ENCODE assay signal across 11 mouse cellular contexts in genomic region chr6:134877276-134877675, GRCm38 (mm10). TPM values are rescaled to one million over a fixed set of nuclear protein-coding genes. Genes with fewer than 3 reads are reported as not detected.
DNase-seq lines count a peak whose midpoint lies in the region; ATAC-seq lines count a peak whose summit lies in the region.
"Had no signal": no experiment of that assay in that cellular context is flagged by ENCODE, and none has a peak within 500 bp of the region (broad histone marks: within the 10 kb centered on the region; RNA-seq: fewer than 3 reads in every experiment).

No protein-coding gene starts in this region.

- no peaks in the 10 kb centered on the region for H3K9me3 ChIP-seq in heart, embryonic 10.5 days
- H3K9me3 ChIP-seq in neural tube, embryonic 11.5 days (ENCODE audit: control insufficient read depth, low read length), result no peaks in the 10 kb centered on the region
- no peaks in the 10 kb centered on the region for H3K9me3 ChIP-seq in neural tube, embryonic 15.5 days (replicated peaks)
- H3K9me3 ChIP-seq: G1E had no signal

- no peak overlapping the region for H3K9ac ChIP-seq in neural tube, embryonic 11.5 days (ENCODE audit: low read length)
- H3K9ac ChIP-seq in neural tube, embryonic 15.5 days (replicated peaks), result no peak overlapping the region

- H3K36me3 ChIP-seq in heart, embryonic 10.5 days, result no peaks in the 10 kb centered on the region
- no peaks in the 10 kb centered on the region for H3K36me3 ChIP-seq in neural tube, embryonic 11.5 days (ENCODE audit: control insufficient read depth, insufficient read depth, low read length)
- peaks cover 8% of the 10 kb centered on the region for H3K36me3 ChIP-seq in neural tube, embryonic 15.5 days

- H3K27me3 ChIP-seq in heart, embryonic 10.5 days (ENCODE audit: insufficient read depth, poor library complexity, severe bottlenecking), result no peaks in the 10 kb centered on the region
- no peaks in the 10 kb centered on the region for H3K27me3 ChIP-seq in neural tube, embryonic 11.5 days (ENCODE audit: control insufficient read depth, insufficient read depth, low read length)
- no peaks in the 10 kb centered on the region for H3K27me3 ChIP-seq in neural tube, embryonic 15.5 days (replicated peaks)
- H3K27me3 ChIP-seq: CH12.LX, Patski had no signal

- H3K27ac ChIP-seq in heart, embryonic 10.5 days, result no peak overlapping the region
- no peak overlapping the region for H3K27ac ChIP-seq in neural tube, embryonic 11.5 days (ENCODE audit: low read depth, low read length)
- no peak overlapping the region for H3K27ac ChIP-seq in neural tube, embryonic 15.5 days (replicated peaks)

- H3K4me2 ChIP-seq in neural tube, embryonic 11.5 days (ENCODE audit: low read depth), result no peak overlapping the region
- no peak overlapping the region for H3K4me2 ChIP-seq in neural tube, embryonic 15.5 days

- DNase-seq in heart, adult 11 months, result peak; percentile 39
- DNase-seq in heart, embryonic 10.5 days (ENCODE audit: low spot score), result no peak
- peak; percentile 60 for DNase-seq in neural tube, embryonic 11.5 days (ENCODE audit: low spot score)
- peak; percentile 75 for DNase-seq in Muller cell, postnatal 12 days (ENCODE audit: inconsistent ontology term)
- no peak for DNase-seq in embryo, embryonic 10 days (ENCODE audit: low spot score)
- DNase-seq: adrenal gland, adult 8-10 months; adrenal gland, postnatal 25 days had no signal

- peaks cover 7% of the 10 kb centered on the region; the same call in 1 of the 2 replicates for H3K4me1 ChIP-seq in heart, embryonic 10.5 days
- H3K4me1 ChIP-seq in neural tube, embryonic 11.5 days (ENCODE audit: control insufficient read depth, insufficient read depth, low read length), result no peaks in the 10 kb centered on the region
- H3K4me1 ChIP-seq in neural tube, embryonic 15.5 days, result peaks cover 17% of the 10 kb centered on the region

- WGBS in heart, embryonic 10.5 days, result 76% methylated on average over 4 of the region's 4 CpGs
- 91% methylated on average over 4 of the region's 4 CpGs for WGBS in neural tube, embryonic 11.5 days
- WGBS in neural tube, embryonic 15.5 days, result 94% methylated on average over 4 of the region's 4 CpGs

- no peak overlapping the region for H3K4me3 ChIP-seq in heart, embryonic 10.5 days
- no peak overlapping the region for H3K4me3 ChIP-seq in neural tube, embryonic 11.5 days (ENCODE audit: low read depth, low read length)
- H3K4me3 ChIP-seq in neural tube, embryonic 15.5 days (replicated peaks), result no peak overlapping the region

- no peak for ATAC-seq in neural tube, embryonic 11.5 days (ENCODE audit: insufficient read depth, low FRiP score, low TSS enrichment)
- ATAC-seq in neural tube, embryonic 15.5 days (ENCODE audit: low FRiP score), result no peak

RNA-seq across cellular contexts. Expression of gene Gpr19, which starts 21.1 kb away (rescaled TPM):
- 9.0 and 11.8 TPM in 2 replicates for polyA plus RNA-seq in heart, embryonic 10.5 days (2016; fragmentation: Nextera tagmentation; extraction: Ambion mirVana)
- 27.4 and 31.0 TPM in 2 replicates for polyA plus RNA-seq in neural tube, embryonic 11.5 days (2014; fragmentation: Nextera tagmentation; extraction: Ambion mirVana)
- polyA plus RNA-seq in neural tube, embryonic 15.5 days (2015; fragmentation: Nextera tagmentation; extraction: Ambion mirVana), result 31.2 and 37.0 TPM in 2 replicates

RNA-seq across cellular contexts. Expression of gene Cdkn1b, which starts 42.9 kb away (rescaled TPM):
- polyA plus RNA-seq in heart, embryonic 10.5 days (2016; fragmentation: Nextera tagmentation; extraction: Ambion mirVana), result 11.0 and 12.0 TPM in 2 replicates
- polyA plus RNA-seq in neural tube, embryonic 11.5 days (2014; fragmentation: Nextera tagmentation; extraction: Ambion mirVana), result 17.8 and 20.7 TPM in 2 replicates
- 15.7 and 17.3 TPM in 2 replicates for polyA plus RNA-seq in neural tube, embryonic 15.5 days (2015; fragmentation: Nextera tagmentation; extraction: Ambion mirVana)

RNA-seq across cellular contexts. Expression of gene Crebl2, which starts 47.3 kb away (rescaled TPM):
- polyA plus RNA-seq in heart, embryonic 10.5 days (2016; fragmentation: Nextera tagmentation; extraction: Ambion mirVana), result 1.00 and 1.0 TPM in 2 replicates
- polyA plus RNA-seq in neural tube, embryonic 11.5 days (2014; fragmentation: Nextera tagmentation; extraction: Ambion mirVana), result 1.1 and 1.5 TPM in 2 replicates
- polyA plus RNA-seq in neural tube, embryonic 15.5 days (2015; fragmentation: Nextera tagmentation; extraction: Ambion mirVana), result 3.9 and 4.6 TPM in 2 replicates

Comparison
In these comparisons a context has a peak if more than half of its experiments do, and no peak if none do; other contexts are left out.
1. DNase-seq: peak in heart, adult 11 months (single experiment), neural tube, embryonic 11.5 days (single experiment) and Muller cell, postnatal 12 days (single experiment); none in heart, embryonic 10.5 days (single experiment) and embryo, embryonic 10 days (single experiment).